Mouse (Mus musculus) limb, embryonic 15.5 days (tissue): ENCODE measurements around the gene Asic4. TPM values are rescaled to one million over a fixed set of nuclear protein-coding genes. Genes with fewer than 3 reads are reported as not detected.

ENCODE experiments used
- ATAC-seq: fragments of 200-750 bp; cut with Nextera tagmentation; 2 replicates; pipeline ENCODE4 v1.8.0; 2017; ENCODE audit warnings: low read depth, moderate TSS enrichment; ENCODE audit not compliant: insufficient number of reproducible peaks, low FRiP score, low TSS enrichment
- H3K27ac ChIP-seq: fragments of 300-500 bp; sonication (generic); 2 replicates; pipeline ENCODE4 v1.5.1; 2015; ENCODE audit warnings: moderate library complexity, mild to moderate bottlenecking, inconsistent platforms
- H3K27me3 ChIP-seq: fragments of 300-500 bp; sonication (generic); 2 replicates; pipeline ENCODE4 v1.6.1; 2015; ENCODE audit warnings: inconsistent platforms
- H3K36me3 ChIP-seq: fragments of 300-500 bp; sonication (generic); 2 replicates; pipeline ENCODE4 v1.6.1; 2015; ENCODE audit warnings: inconsistent platforms
- H3K4me1 ChIP-seq: fragments of 300-500 bp; sonication (generic); 2 replicates; pipeline ENCODE4 v1.6.1; 2015; ENCODE audit warnings: inconsistent platforms
- H3K4me2 ChIP-seq: fragments of 300-500 bp; sonication (generic); 2 replicates; pipeline ENCODE4 v1.6.1; 2015; ENCODE audit warnings: mild to moderate bottlenecking, inconsistent platforms
- H3K4me3 ChIP-seq: fragments of 300-500 bp; sonication (generic); 2 replicates; pipeline ENCODE4 v1.5.1; 2015; ENCODE audit warnings: mild to moderate bottlenecking, inconsistent platforms
- H3K9ac ChIP-seq: fragments of 300-500 bp; sonication (generic); 2 replicates; pipeline ENCODE4 v1.6.1; 2015; ENCODE audit warnings: inconsistent platforms
- H3K9me3 ChIP-seq: fragments of 300-500 bp; sonication (generic); 2 replicates; pipeline ENCODE4 v1.6.1; 2016; ENCODE audit warnings: inconsistent platforms
- WGBS: fragments of 180-500 bp; shearing (Covaris S2); methylation state at CpG from one replicate; pipeline ENCODE4 v1.1.7; 2015; 5-methylcytosine and 5-hydroxymethylcytosine counted together
- polyA plus RNA-seq: library from polyadenylated mRNA; unstranded; fragments of >200 nt; fragmentation: Nextera tagmentation; extraction: Ambion mirVana; gene quantifications from 2 replicates; pipeline ENCODE4 v1.2.1, GENCODE M21; 2015

Gene Asic4
- polyA plus RNA-seq, 1 experiment from 2014 or later, result 0.14 TPM

- no peak overlapping the region for H3K4me3 ChIP-seq
- peaks cover 19% of the 10 kb centered on the region for H3K27me3 ChIP-seq
- H3K9ac ChIP-seq, result no peak overlapping the region
- WGBS, result 53% methylated on average over 24 of the region's 24 CpGs
- H3K36me3 ChIP-seq, result peaks cover 82% of the 10 kb centered on the region
- H3K27ac ChIP-seq, result no peak overlapping the region
- peaks cover 23% of the 10 kb centered on the region for H3K4me1 ChIP-seq
- no peak overlapping the region for H3K4me2 ChIP-seq
- no peak for ATAC-seq
- H3K9me3 ChIP-seq, result no peaks in the 10 kb centered on the region
These were observed 42.4 kb downstream of the Asic4 start for GRCm38 (mm10) chr1:75492579-75493170.

DNA sequence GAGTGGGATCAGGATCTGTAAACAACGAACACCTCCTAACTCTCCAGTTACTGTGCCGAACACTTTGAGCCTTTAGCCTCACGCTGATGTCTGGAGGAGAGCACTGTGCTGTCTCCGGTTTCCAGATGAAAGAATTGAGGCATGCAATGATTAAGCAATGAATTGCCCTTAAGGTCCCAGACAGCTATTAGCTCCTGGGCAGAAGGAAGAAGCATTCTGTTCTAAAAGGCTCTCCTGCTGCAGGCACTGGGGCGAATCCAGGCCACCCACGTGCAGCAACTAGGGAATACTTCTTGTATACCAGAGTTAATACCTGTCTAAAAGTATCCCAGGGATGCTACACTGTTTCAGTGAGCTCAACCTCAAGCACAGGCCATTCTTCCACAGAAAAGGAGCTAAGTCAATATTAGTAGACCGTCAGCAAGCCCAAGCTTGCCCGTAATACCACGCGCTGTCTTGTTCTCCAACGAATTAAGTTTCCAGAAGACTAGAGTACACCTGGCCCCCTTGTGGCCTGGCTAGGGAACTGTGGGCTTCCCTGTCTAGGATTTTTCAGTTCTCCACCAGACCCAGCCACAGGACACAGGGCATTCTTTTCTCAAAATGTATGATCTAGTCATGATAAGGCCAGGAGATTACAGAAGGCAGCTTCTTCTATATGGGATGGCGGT, 44.8 kb downstream of the Asic4 start:
- 38% methylated on average over 12 of the region's 12 CpGs for WGBS
- H3K4me2 ChIP-seq, result no peak overlapping the region
- H3K36me3 ChIP-seq, result peaks cover 87% of the 10 kb centered on the region
- no peaks in the 10 kb centered on the region for H3K9me3 ChIP-seq
- H3K27me3 ChIP-seq, result no peaks in the 10 kb centered on the region
- 0 out of 2 replicates have a peak, but pooled peaks cover 13% of the 10 kb centered on the region for H3K4me1 ChIP-seq
- H3K27ac ChIP-seq, result no peak overlapping the region
- ATAC-seq, result no peak
- H3K4me3 ChIP-seq, result no peak overlapping the region
- H3K9ac ChIP-seq, result no peak overlapping the region

- H3K9ac ChIP-seq, result no peak overlapping the region
- H3K36me3 ChIP-seq, result peaks cover 89% of the 10 kb centered on the region
- H3K27me3 ChIP-seq, result no peaks in the 10 kb centered on the region
- peaks cover 19% of the 10 kb centered on the region for H3K4me1 ChIP-seq
- no peak overlapping the region for H3K27ac ChIP-seq
- no peak overlapping the region for H3K4me2 ChIP-seq
- no peak overlapping the region for H3K4me3 ChIP-seq
- no peaks in the 10 kb centered on the region for H3K9me3 ChIP-seq
- no peak for ATAC-seq
- 84% methylated on average over 4 of the region's 4 CpGs for WGBS
These were observed 48.7 kb downstream of the Asic4 start for GRCm38 (mm10) chr1:75498897-75499296.

GRCm38 (mm10) chr1:75499441-75499840, 49.2 kb downstream of the Asic4 start:
- WGBS, result 81% methylated on average over 7 of the region's 7 CpGs
- H3K9ac ChIP-seq, result no peak overlapping the region

DNA sequence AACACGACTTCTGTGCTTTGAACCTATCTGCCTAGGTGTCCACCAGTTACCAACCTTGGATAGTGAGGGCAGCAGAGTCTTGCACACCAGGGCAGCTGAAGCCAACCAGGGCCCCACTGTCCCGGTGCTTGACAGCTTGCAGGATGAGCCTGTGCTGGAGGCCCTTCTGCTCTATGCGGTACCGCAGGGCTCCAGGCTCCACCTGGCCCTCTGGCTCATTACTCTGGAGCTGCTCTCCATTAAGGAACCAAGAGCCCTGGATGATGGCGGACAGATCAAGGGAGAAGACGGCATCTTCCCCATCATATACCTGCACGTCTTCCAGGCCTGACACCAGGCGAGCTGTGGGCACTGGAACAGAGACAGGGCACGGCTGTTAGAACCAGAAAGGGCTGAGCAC, 51.7 kb downstream of the Asic4 start:
- WGBS, result 94% methylated on average over 9 of the region's 9 CpGs
- H3K4me2 ChIP-seq, result no peak overlapping the region
- no peak overlapping the region for H3K9ac ChIP-seq
- H3K27me3 ChIP-seq, result no peaks in the 10 kb centered on the region
- peaks cover 26% of the 10 kb centered on the region for H3K4me1 ChIP-seq
- ATAC-seq, result no peak
- H3K4me3 ChIP-seq, result no peak overlapping the region
- H3K36me3 ChIP-seq, result peaks cover 68% of the 10 kb centered on the region
- no peaks in the 10 kb centered on the region for H3K9me3 ChIP-seq
- H3K27ac ChIP-seq, result no peak overlapping the region

More at GRCm38 (mm10) chr1:75499441-75499840, 49.2 kb downstream of the Asic4 start:
- H3K27me3 ChIP-seq, result no peaks in the 10 kb centered on the region
- no peak overlapping the region for H3K4me3 ChIP-seq
- peaks cover 90% of the 10 kb centered on the region for H3K36me3 ChIP-seq
- H3K4me2 ChIP-seq, result no peak overlapping the region
- H3K9me3 ChIP-seq, result no peaks in the 10 kb centered on the region
- H3K4me1 ChIP-seq, result peaks cover 24% of the 10 kb centered on the region
- ATAC-seq, result no peak
- no peak overlapping the region for H3K27ac ChIP-seq

- Histone ChIP-seq H3K27ac (no peak overlapping the region), H3K36me3 (peaks cover 56% of the 10 kb centered on the region), H3K9ac (no peak overlapping the region), H3K27me3 (no peaks in the 10 kb centered on the region), H3K9me3 (no peaks in the 10 kb centered on the region), H3K4me3 (0 out of 2 replicates have a peak overlapping the region, but pooled peaks have one; percentile 85), H3K4me2 (peak overlapping the region; percentile 81), H3K4me1 (peaks cover 32% of the 10 kb centered on the region)
- 87% methylated on average over 25 of the region's 25 CpGs for WGBS
- no peak for ATAC-seq
These were observed 52.9 kb downstream of the Asic4 start for GRCm38 (mm10) chr1:75502945-75503650.

GRCm38 (mm10) chr1:75503651-75503980, 53.4 kb downstream of the Asic4 start:
- Histone ChIP-seq H3K36me3 (peaks cover 51% of the 10 kb centered on the region), H3K4me1 (peaks cover 32% of the 10 kb centered on the region), H3K9me3 (no peaks in the 10 kb centered on the region), H3K27me3 (no peaks in the 10 kb centered on the region), H3K9ac (no peak overlapping the region), H3K4me3 (peak overlapping the region; percentile 85), H3K4me2 (peak overlapping the region; percentile 81), H3K27ac (no peak overlapping the region)
- no peak for ATAC-seq
- 76% methylated on average over 23 of the region's 23 CpGs for WGBS

GRCm38 (mm10) chr1:75504256-75505045, 54.2 kb downstream of the Asic4 start:
- no peak overlapping the region for H3K27ac ChIP-seq
- no peak for ATAC-seq
- no peaks in the 10 kb centered on the region for H3K9me3 ChIP-seq
- peaks cover 43% of the 10 kb centered on the region for H3K36me3 ChIP-seq
- H3K27me3 ChIP-seq, result no peaks in the 10 kb centered on the region
- H3K9ac ChIP-seq, result peak overlapping the region; percentile 92; the same call in 1 of the 2 replicates
- 44% methylated on average over 9 of the region's 9 CpGs for WGBS
- H3K4me1 ChIP-seq, result peaks cover 35% of the 10 kb centered on the region
- H3K4me3 ChIP-seq, result peak overlapping the region; percentile 85
- H3K4me2 ChIP-seq, result peak overlapping the region; percentile 81

DNA sequence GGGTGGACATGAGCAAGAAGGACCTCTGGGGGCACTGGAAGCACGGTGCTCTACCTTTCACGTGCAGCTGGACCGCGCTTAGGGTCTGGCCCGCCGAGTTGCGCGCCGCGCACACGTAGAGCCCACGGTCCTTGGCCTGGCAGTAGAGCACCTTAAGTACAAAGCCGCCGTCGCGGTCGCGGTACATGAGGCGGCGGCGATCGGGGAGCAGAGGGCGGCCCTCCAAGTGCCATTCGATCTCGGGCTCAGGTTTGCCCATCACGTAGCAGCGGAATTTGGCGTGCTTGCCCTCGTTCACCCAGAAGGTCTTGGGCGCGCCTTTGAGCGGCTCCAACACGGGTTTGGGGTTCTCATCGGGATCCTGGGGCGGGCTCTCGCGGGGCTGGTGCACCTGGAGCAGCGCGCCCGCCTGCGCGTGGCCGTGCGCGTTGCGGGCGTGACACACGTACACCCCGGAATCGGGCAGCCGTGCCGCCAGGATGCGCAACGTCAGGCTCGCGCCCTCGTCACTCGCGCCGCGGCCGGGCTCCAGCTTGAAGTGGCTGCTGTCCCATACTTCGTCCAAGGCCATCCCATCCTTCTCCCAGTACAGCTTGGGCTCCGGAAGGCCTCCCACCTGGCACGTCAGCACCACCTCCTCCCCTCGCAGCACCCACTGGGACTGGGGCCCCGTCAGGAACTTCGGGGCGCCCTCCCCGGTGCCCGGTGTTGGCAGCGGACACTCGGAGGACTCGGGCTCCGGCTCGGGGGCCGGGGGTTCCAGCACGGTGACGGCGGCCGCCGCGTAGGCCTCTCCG, 55.1 kb downstream of the Asic4 start:
- ATAC-seq, result peak; percentile 15; the same call in 1 of the 2 replicates
- under 1% methylated on average over 81 of the region's 84 CpGs for WGBS
- peak overlapping the region; percentile 98 for H3K27ac ChIP-seq
- peaks cover 34% of the 10 kb centered on the region for H3K36me3 ChIP-seq
- no peaks in the 10 kb centered on the region for H3K27me3 ChIP-seq
- peak overlapping the region; percentile 81 for H3K4me2 ChIP-seq
- peak overlapping the region; percentile 85 for H3K4me3 ChIP-seq
- H3K4me1 ChIP-seq, result peaks cover 40% of the 10 kb centered on the region
- peak overlapping the region; percentile 92 for H3K9ac ChIP-seq
- H3K9me3 ChIP-seq, result no peaks in the 10 kb centered on the region

DNA sequence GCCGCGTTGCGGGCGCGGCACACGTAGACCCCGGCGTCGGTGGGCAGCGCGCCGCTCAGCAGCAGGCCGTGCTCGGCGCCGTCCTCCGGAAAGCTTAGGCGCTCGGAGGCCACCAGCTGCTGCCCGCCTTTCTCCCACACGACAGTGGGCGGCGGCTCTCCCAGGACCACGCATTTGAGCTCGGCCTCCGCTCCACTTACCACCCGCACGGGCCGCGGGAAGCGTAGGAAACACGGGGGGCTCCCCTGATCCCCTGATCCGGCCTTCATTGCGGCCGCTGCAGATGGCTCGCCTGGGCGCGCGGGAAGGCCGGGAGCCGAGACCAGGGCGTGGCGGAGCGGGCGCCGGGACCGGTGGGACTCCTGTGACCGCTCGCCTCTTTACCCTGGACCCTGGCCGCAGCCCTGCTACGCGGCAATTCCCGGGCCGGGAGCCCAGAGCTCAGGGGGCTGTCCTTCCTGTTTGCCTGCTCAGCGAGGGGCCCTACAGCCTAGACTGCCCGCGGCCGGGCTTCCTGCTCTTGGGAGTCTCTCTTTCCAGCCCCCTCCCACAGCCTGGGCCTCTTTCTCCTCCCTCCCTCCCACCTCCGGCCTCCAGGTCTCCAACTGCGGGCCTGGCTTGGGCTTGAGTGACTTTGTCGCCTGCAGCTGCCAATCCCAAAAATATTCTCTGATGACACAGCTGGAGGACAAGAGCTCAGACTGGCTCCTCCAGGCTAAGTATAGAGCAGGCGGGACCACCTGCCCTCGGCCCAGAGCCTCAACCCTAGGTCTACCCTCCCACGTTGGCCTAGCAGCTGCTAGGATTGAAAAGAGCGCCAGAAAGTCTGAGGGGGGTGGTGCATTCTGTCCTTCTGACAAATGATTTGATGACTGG, 56.0 kb downstream of the Asic4 start, which contains the start of gene Obsl1:
Obsl1 (minus strand) TSS at position 497 of the 876 bp plus-strand sequence.
- H3K36me3 ChIP-seq, result peaks cover 25% of the 10 kb centered on the region
- ATAC-seq, result peak; percentile 94
- peaks cover 40% of the 10 kb centered on the region for H3K4me1 ChIP-seq
- no peaks in the 10 kb centered on the region for H3K27me3 ChIP-seq
- no peaks in the 10 kb centered on the region for H3K9me3 ChIP-seq
- peak within 1 kb of the TSS; percentile 85 for H3K4me3 ChIP-seq
- WGBS, result under 1% methylated on average over 64 of the region's 65 CpGs
- H3K4me2 ChIP-seq, result peak within 1 kb of the TSS; percentile 81
- H3K9ac ChIP-seq, result peak within 1 kb of the TSS; percentile 92
- H3K27ac ChIP-seq, result peak within 1 kb of the TSS; percentile 98
